Mouse (Mus musculus): Measurements from ENCODE around the gene 2300009A05Rik.

2300009A05Rik gene

GRCm38 (mm10) chr9:63348146-63348545, 50.9 kb downstream of the 2300009A05Rik start:
- DNase-seq (ENCODE audit: low read depth), result no peak

GRCm38 (mm10) chr9:63346029-63346428, 53.0 kb downstream of the 2300009A05Rik start:
- no peak for DNase-seq (ENCODE audit: low read depth)
